Comparison of ENCODE assay signal across 9 mouse cellular contexts in the genomic region with DNA sequence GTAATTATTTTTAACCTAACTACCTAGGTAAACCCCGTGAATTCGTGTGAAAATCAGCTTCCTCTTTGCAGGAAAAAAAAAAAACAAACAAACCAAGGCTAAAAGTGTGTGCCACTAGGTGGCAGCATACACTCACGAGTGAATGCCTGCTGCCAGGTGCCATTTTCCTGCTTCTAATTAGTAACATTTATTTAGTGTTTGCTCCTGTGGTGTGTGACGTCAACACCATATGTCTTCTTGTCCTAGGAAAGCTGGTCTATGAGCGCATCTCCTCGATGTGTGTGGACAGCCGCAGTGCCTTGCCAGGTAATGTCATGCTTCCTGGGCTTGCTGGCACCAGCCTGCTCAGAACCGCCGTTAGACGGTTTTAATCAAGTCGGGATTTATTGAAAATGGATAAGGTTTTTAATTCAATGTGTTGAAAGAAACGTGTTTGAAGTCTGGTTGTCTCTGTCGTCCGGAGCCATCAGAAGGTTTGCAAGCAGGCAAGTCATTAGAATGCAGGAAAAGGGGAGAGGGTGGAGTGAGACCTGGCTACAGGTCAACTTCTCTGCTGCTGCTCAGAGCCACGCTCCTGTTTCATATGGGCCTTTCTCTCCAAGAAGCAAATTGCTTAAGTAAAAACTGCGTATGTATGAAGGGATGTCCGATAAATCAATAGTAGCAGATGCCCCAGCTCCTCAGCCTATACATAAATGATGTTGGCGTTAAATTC. TPM values are rescaled to one million over a fixed set of nuclear protein-coding genes. Genes with fewer than 3 reads are reported as not detected.
DNase-seq lines count a peak whose midpoint lies in the region; ATAC-seq and TF ChIP-seq lines count a peak whose summit lies in the region.
"Had no signal": no experiment of that assay in that cellular context is flagged by ENCODE, and none has a peak within 500 bp of the region (broad histone marks: within the 10 kb centered on the region; RNA-seq: fewer than 3 reads in every experiment).

No protein-coding gene starts in this region.

- no peak overlapping the region for H3K9ac ChIP-seq in kidney, postnatal 0 days (ENCODE audit: low read depth, low read length)
- H3K9ac ChIP-seq in liver, embryonic 11.5 days (ENCODE audit: low read depth, low read length) = no peak overlapping the region
- H3K9ac ChIP-seq in neural tube, embryonic 14.5 days (replicated peaks; ENCODE audit: low read depth, low read length) = no peak overlapping the region
- H3K9ac ChIP-seq: limb, embryonic 12.5 days had no signal

- no peak overlapping the region for H3K4me3 ChIP-seq in kidney, postnatal 0 days (replicated peaks; ENCODE audit: low read depth, low read length)
- no peak overlapping the region for H3K4me3 ChIP-seq in liver, embryonic 11.5 days (ENCODE audit: low read depth, low read length)
- H3K4me3 ChIP-seq in neural tube, embryonic 14.5 days (ENCODE audit: low read depth, low read length) = no peak overlapping the region
- H3K4me3 ChIP-seq: limb, embryonic 12.5 days had no signal

- ATAC-seq in kidney, postnatal 0 days (replicated peaks; ENCODE audit: low FRiP score, low read depth) = no peak
- ATAC-seq in liver, embryonic 11.5 days (replicated peaks; ENCODE audit: low FRiP score) = no peak
- ATAC-seq in neural tube, embryonic 14.5 days (ENCODE audit: low read depth) = peak; percentile 83

- H3K4me1 ChIP-seq in kidney, postnatal 0 days (replicated peaks; ENCODE audit: insufficient read depth, low read length) = no peaks in the 10 kb centered on the region
- H3K4me1 ChIP-seq in liver, embryonic 11.5 days (replicated peaks; ENCODE audit: control insufficient read depth, insufficient read depth, low read length) = no peaks in the 10 kb centered on the region
- H3K4me1 ChIP-seq in neural tube, embryonic 14.5 days (ENCODE audit: control insufficient read depth, insufficient read depth, low read length) = no peaks in the 10 kb centered on the region
- H3K4me1 ChIP-seq: limb, embryonic 12.5 days had no signal

- no peaks in the 10 kb centered on the region for H3K27me3 ChIP-seq in kidney, postnatal 0 days (ENCODE audit: insufficient read depth, low read length)
- no peaks in the 10 kb centered on the region for H3K27me3 ChIP-seq in liver, embryonic 11.5 days (replicated peaks; ENCODE audit: control insufficient read depth, insufficient read depth, low read length)
- H3K27me3 ChIP-seq in neural tube, embryonic 14.5 days (ENCODE audit: control insufficient read depth, insufficient read depth, low read length) = no peaks in the 10 kb centered on the region
- H3K27me3 ChIP-seq: limb, embryonic 12.5 days had no signal

- peaks cover 24% of the 10 kb centered on the region; the same call in 1 of the 2 replicates for H3K36me3 ChIP-seq in kidney, postnatal 0 days (ENCODE audit: insufficient read depth, low read length)
- H3K36me3 ChIP-seq in liver, embryonic 11.5 days (ENCODE audit: control insufficient read depth, insufficient read depth, low read length) = peaks cover 9% of the 10 kb centered on the region; the same call in 1 of the 2 replicates
- peaks cover 23% of the 10 kb centered on the region; the same call in 1 of the 2 replicates for H3K36me3 ChIP-seq in neural tube, embryonic 14.5 days (ENCODE audit: control insufficient read depth, insufficient read depth, low read length)

- H3K27ac ChIP-seq in kidney, postnatal 0 days = no peak overlapping the region
- H3K27ac ChIP-seq in liver, embryonic 11.5 days (ENCODE audit: low read depth, low read length) = no peak overlapping the region
- H3K27ac ChIP-seq in neural tube, embryonic 14.5 days (ENCODE audit: low read depth, low read length) = 0 out of 2 replicates have a peak overlapping the region, but pooled peaks have one; percentile 34
- H3K27ac ChIP-seq: limb, embryonic 12.5 days had no signal

- H3K4me2 ChIP-seq in kidney, postnatal 0 days (ENCODE audit: low read length) = no peak overlapping the region
- no peak overlapping the region for H3K4me2 ChIP-seq in liver, embryonic 11.5 days
- no peak overlapping the region; the same call in 1 of the 2 replicates for H3K4me2 ChIP-seq in neural tube, embryonic 14.5 days (ENCODE audit: low read depth, low read length)
- H3K4me2 ChIP-seq: limb, embryonic 12.5 days had no signal

- 61% methylated on average over 18 of the region's 18 CpGs for WGBS in kidney, postnatal 0 days
- WGBS in liver, embryonic 11.5 days = 64% methylated on average over 18 of the region's 18 CpGs
- 43% methylated on average over 18 of the region's 18 CpGs for WGBS in neural tube, embryonic 14.5 days

- no peaks in the 10 kb centered on the region for H3K9me3 ChIP-seq in kidney, postnatal 0 days (replicated peaks; ENCODE audit: low read length)
- H3K9me3 ChIP-seq in liver, embryonic 11.5 days (ENCODE audit: control insufficient read depth, low read length) = no peaks in the 10 kb centered on the region
- no peaks in the 10 kb centered on the region for H3K9me3 ChIP-seq in neural tube, embryonic 14.5 days (ENCODE audit: control insufficient read depth, low read length)
- H3K9me3 ChIP-seq: limb, embryonic 12.5 days had no signal

- TF ChIP-seq CTCF in kidney, postnatal 0 days (IDR thresholded peaks at IDR 0.05; ENCODE audit: low read depth) = peak; percentile 93

- DNase-seq in B cell, adult 2 months = peak; percentile 75 to 76
- DNase-seq in MN1 (ENCODE audit: low spot score) = peak; percentile 73
- DNase-seq in cerebellum, adult 9-11 months = peak; percentile 96
- DNase-seq in frontal cortex, postnatal 25 days (ENCODE audit: low spot score in 2 of 2) = peak; percentile 36 to 50
- DNase-seq in kidney, postnatal 0 days (ENCODE audit: low spot score) = peak; percentile 82
- peak; percentile 46 for DNase-seq in liver, embryonic 11.5 days (ENCODE audit: low spot score)
- peak; percentile 78 for DNase-seq in thymus, postnatal 4 days

RNA-seq across cellular contexts. Expression of gene Vps35l, which starts 26.2 kb away (rescaled TPM):
- 59.0 and 63.9 TPM in 2 replicates for polyA plus RNA-seq in kidney, postnatal 0 days (2015; fragmentation: Nextera tagmentation; extraction: Ambion mirVana)
- polyA plus RNA-seq in liver, embryonic 11.5 days (2014; fragmentation: Nextera tagmentation; extraction: Ambion mirVana) = 56.6 and 64.3 TPM in 2 replicates
- 88.8 and 107 TPM in 2 replicates for polyA plus RNA-seq in neural tube, embryonic 14.5 days (2014; fragmentation: Nextera tagmentation; extraction: Ambion mirVana)

RNA-seq across cellular contexts. Expression of gene Ccp110, which starts 53.9 kb away (rescaled TPM):
- 6.8 and 8.1 TPM in 2 replicates for polyA plus RNA-seq in kidney, postnatal 0 days (2015; fragmentation: Nextera tagmentation; extraction: Ambion mirVana)
- polyA plus RNA-seq in liver, embryonic 11.5 days (2014; fragmentation: Nextera tagmentation; extraction: Ambion mirVana) = 7.9 and 9.0 TPM in 2 replicates
- polyA plus RNA-seq in neural tube, embryonic 14.5 days (2014; fragmentation: Nextera tagmentation; extraction: Ambion mirVana) = 19.6 and 20.9 TPM in 2 replicates

Comparison
In these comparisons a context has a peak if more than half of its experiments do, and no peak if none do; other contexts are left out.
1. DNase-seq: peak in every context shown above with its lines; median percentile 96 in cerebellum, adult 9-11 months; 82 in kidney, postnatal 0 days; 78 in thymus, postnatal 4 days; 76 in B cell, adult 2 months; 73 in MN1; 46 in liver, embryonic 11.5 days; 43 in frontal cortex, postnatal 25 days.